Mouse (Mus musculus) cerebellum, adult 18-20 months (tissue): ENCODE data around the gene Dars2.

Experiments used
- DNase-seq, 2 experiments: peaks; one replicate each; pipeline ENCODE4 v3.0.0; 2021

Dars2 gene

GRCm38 (mm10) chr1:161070352-161071271, at the start of gene Dars2, which contains the start of gene Cenpl:
Gene Dars2, minus strand, starts transcription at chr1:161070658.
Gene Cenpl, plus strand, starts transcription at chr1:161070713.
- peak; percentile 95 to 98 for DNase-seq

GRCm38 (mm10) chr1:161114591-161114990, 44.1 kb upstream of the Dars2 start:
- no peak for DNase-seq

GRCm38 (mm10) chr1:161109216-161109615, 38.8 kb upstream of the Dars2 start:
- no peak for DNase-seq

- DNase-seq = no peak
These were observed 33.4 kb upstream of the Dars2 start for GRCm38 (mm10) chr1:161103842-161104241.

- DNase-seq = no peak
These were observed 29.4 kb upstream of the Dars2 start for GRCm38 (mm10) chr1:161099721-161100405.

- no peak for DNase-seq
These were observed 6.8 kb upstream of the Dars2 start for GRCm38 (mm10) chr1:161077243-161077642.

GRCm38 (mm10) chr1:161076238-161076637, 5.8 kb upstream of the Dars2 start:
- no peak for DNase-seq

GRCm38 (mm10) chr1:161071272-161071620, 788 bp upstream of the Dars2 start:
- no peak for DNase-seq

GRCm38 (mm10) chr1:161063351-161063750, 7.1 kb downstream of the Dars2 start:
- DNase-seq = no peak

GRCm38 (mm10) chr1:161057164-161057563, 13.3 kb downstream of the Dars2 start:
- no peak for DNase-seq

- no peak for DNase-seq
These were observed 23.5 kb downstream of the Dars2 start for GRCm38 (mm10) chr1:161046972-161047371.

- no peak for DNase-seq
These were observed 29.0 kb downstream of the Dars2 start for GRCm38 (mm10) chr1:161041261-161042020.

GRCm38 (mm10) chr1:161040855-161041254, 29.6 kb downstream of the Dars2 start:
- DNase-seq = no peak

GRCm38 (mm10) chr1:161040426-161040770, 30.1 kb downstream of the Dars2 start:
- DNase-seq = no peak

- DNase-seq = no peak
These were observed 30.6 kb downstream of the Dars2 start for GRCm38 (mm10) chr1:161039741-161040425.

- no peak for DNase-seq
These were observed 31.3 kb downstream of the Dars2 start for GRCm38 (mm10) chr1:161038968-161039721.

GRCm38 (mm10) chr1:161038004-161038403, 32.5 kb downstream of the Dars2 start:
- no peak for DNase-seq

GRCm38 (mm10) chr1:161037599-161037998, 32.9 kb downstream of the Dars2 start:
- DNase-seq = no peak

- DNase-seq = no peak
These were observed 33.4 kb downstream of the Dars2 start for GRCm38 (mm10) chr1:161037026-161037425.

- peak; percentile 10 to 12 for DNase-seq
These were observed 34.0 kb downstream of the Dars2 start for GRCm38 (mm10) chr1:161036411-161036841.

- peak; percentile 11 to 35 for DNase-seq
These were observed 34.6 kb downstream of the Dars2 start for GRCm38 (mm10) chr1:161035786-161036404.
